ENCODE assay signal across 22 mouse cellular contexts in the genomic region with DNA sequence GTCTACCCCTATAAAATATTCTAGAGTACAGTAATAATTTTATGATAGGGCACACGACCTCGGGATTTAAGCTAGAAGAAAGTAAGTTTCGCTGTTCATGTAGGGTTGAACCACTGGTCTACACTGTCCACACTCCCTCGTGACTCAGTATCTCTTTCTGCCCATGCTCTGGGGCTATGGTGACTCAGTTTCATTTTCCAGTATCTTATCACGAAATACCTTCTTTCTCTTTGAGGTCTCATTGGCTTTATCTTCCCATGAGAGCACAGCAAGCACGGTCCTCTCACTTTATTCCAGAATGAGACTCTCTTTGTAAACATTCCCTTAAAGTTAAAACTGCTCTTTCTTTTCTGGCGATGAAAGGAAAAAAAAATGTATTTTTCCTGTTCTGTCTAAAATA.
"Had no signal": no experiment of that assay in that cellular context is flagged by ENCODE, and none has a peak within 500 bp of the region (broad histone marks: within the 10 kb centered on the region; RNA-seq: fewer than 3 reads in every experiment).

No protein-coding gene starts in this region.

- H3K4me3 ChIP-seq: kidney, embryonic 15.5 days; left cerebral cortex, adult 2 months; lung, embryonic 15.5 days; midbrain, embryonic 12.5 days; midbrain, embryonic 15.5 days; neural tube, embryonic 12.5 days; neural tube, embryonic 15.5 days had no signal

- H3K4me1 ChIP-seq: kidney, embryonic 15.5 days; lung, embryonic 15.5 days; midbrain, embryonic 12.5 days; midbrain, embryonic 15.5 days; neural tube, embryonic 12.5 days; neural tube, embryonic 15.5 days had no signal

- ATAC-seq: midbrain, embryonic 15.5 days had no signal

- H3K36me3 ChIP-seq: lung, embryonic 15.5 days; midbrain, embryonic 12.5 days; midbrain, embryonic 15.5 days; neural tube, embryonic 12.5 days; neural tube, embryonic 15.5 days had no signal

- H3K9me3 ChIP-seq: kidney, embryonic 15.5 days; lung, embryonic 15.5 days; midbrain, embryonic 12.5 days; midbrain, embryonic 15.5 days; neural tube, embryonic 12.5 days; neural tube, embryonic 15.5 days had no signal

- H3K9ac ChIP-seq: kidney, embryonic 15.5 days; lung, embryonic 15.5 days; midbrain, embryonic 12.5 days; midbrain, embryonic 15.5 days; neural tube, embryonic 12.5 days; neural tube, embryonic 15.5 days had no signal

- H3K27ac ChIP-seq: kidney, embryonic 15.5 days; left cerebral cortex, adult 2 months; lung, embryonic 15.5 days; midbrain, embryonic 12.5 days; midbrain, embryonic 15.5 days; neural tube, embryonic 12.5 days; neural tube, embryonic 15.5 days; stomach, postnatal 0 days had no signal

- DNase-seq: kidney, adult 11 months; kidney, adult 8-10 months; kidney, postnatal 10 days; kidney, postnatal 36 days; layer of hippocampus, postnatal 36 days; lung, adult 18-20 months; lung, postnatal 10 days; lung, postnatal 36 days; right cerebral cortex, adult 18-20 months; right cerebral cortex, postnatal 14 days; right cerebral cortex, postnatal 4 days; thymus, adult 2 months; thymus, postnatal 14 days; thymus, postnatal 4 days had no signal

- H3K27me3 ChIP-seq: kidney, embryonic 15.5 days; lung, embryonic 15.5 days; midbrain, embryonic 12.5 days; midbrain, embryonic 15.5 days; neural tube, embryonic 12.5 days; neural tube, embryonic 15.5 days had no signal

- H3K4me2 ChIP-seq: kidney, embryonic 15.5 days; lung, embryonic 15.5 days; midbrain, embryonic 12.5 days; midbrain, embryonic 15.5 days; neural tube, embryonic 12.5 days; neural tube, embryonic 15.5 days had no signal
